Mouse (Mus musculus) stomach, embryonic 15.5 days (tissue): ENCODE results near the gene Snrnp40. TPM values are rescaled to one million over a fixed set of nuclear protein-coding genes. Genes with fewer than 3 reads are reported as not detected.

Experiments
- ATAC-seq: fragments of 200-750 bp; cut with Nextera tagmentation; 2 replicates; pipeline ENCODE4 v1.8.0; 2017; ENCODE audit warnings: low read depth, moderate number of reproducible peaks, moderate TSS enrichment; ENCODE audit not compliant: insufficient read depth, low FRiP score
- H3K27ac ChIP-seq: fragments of 300-500 bp; sonication (generic); 2 replicates; pipeline ENCODE4 v1.5.1; 2015; ENCODE audit warnings: mild to moderate bottlenecking, inconsistent platforms
- H3K27me3 ChIP-seq: fragments of 300-500 bp; sonication (generic); replicated peaks from 2 replicates; pipeline ENCODE4 v1.6.1; 2015; ENCODE audit warnings: inconsistent platforms
- H3K36me3 ChIP-seq: fragments of 300-500 bp; sonication (generic); 2 replicates; pipeline ENCODE4 v1.6.1; 2015; ENCODE audit warnings: inconsistent platforms
- H3K4me1 ChIP-seq: fragments of 300-500 bp; sonication (generic); 2 replicates; pipeline ENCODE4 v1.6.1; 2015; ENCODE audit warnings: inconsistent platforms
- H3K4me2 ChIP-seq: fragments of 300-500 bp; sonication (generic); 2 replicates; pipeline ENCODE4 v1.6.1; 2015; ENCODE audit warnings: mild to moderate bottlenecking, inconsistent platforms
- H3K4me3 ChIP-seq: fragments of 300-500 bp; sonication (generic); replicated peaks from 2 replicates; pipeline ENCODE4 v1.5.1; 2015; ENCODE audit warnings: inconsistent platforms
- H3K9ac ChIP-seq: fragments of 300-500 bp; sonication (generic); 2 replicates; pipeline ENCODE4 v1.6.1; 2015; ENCODE audit warnings: inconsistent platforms
- H3K9me3 ChIP-seq: fragments of 300-500 bp; sonication (generic); 2 replicates; pipeline ENCODE4 v1.6.1; 2016; ENCODE audit warnings: inconsistent platforms
- WGBS: fragments of 180-500 bp; shearing (Covaris S2); methylation state at CpG from one replicate; pipeline ENCODE4 v1.1.7; 2015; 5-methylcytosine and 5-hydroxymethylcytosine counted together
- polyA plus RNA-seq: library from polyadenylated mRNA; unstranded; fragments of >200 nt; fragmentation: Nextera tagmentation; extraction: Ambion mirVana; gene quantifications from 2 replicates; pipeline ENCODE4 v1.2.1, GENCODE M21; 2015

Gene Snrnp40
- polyA plus RNA-seq, 1 experiment from 2014 or later: 129 TPM

GRCm38 (mm10) chr4:130327366-130327765, 32.6 kb upstream of the Snrnp40 start:
- no peak overlapping the region for H3K27ac ChIP-seq
- H3K4me1 ChIP-seq: no peaks in the 10 kb centered on the region
- no peak overlapping the region for H3K4me2 ChIP-seq
- no peaks in the 10 kb centered on the region for H3K27me3 ChIP-seq
- H3K36me3 ChIP-seq: peaks cover 29% of the 10 kb centered on the region
- 86% methylated on average over 9 of the region's 9 CpGs for WGBS
- ATAC-seq: no peak
- H3K9me3 ChIP-seq: no peaks in the 10 kb centered on the region
- no peak overlapping the region for H3K4me3 ChIP-seq
- H3K9ac ChIP-seq: no peak overlapping the region

DNA sequence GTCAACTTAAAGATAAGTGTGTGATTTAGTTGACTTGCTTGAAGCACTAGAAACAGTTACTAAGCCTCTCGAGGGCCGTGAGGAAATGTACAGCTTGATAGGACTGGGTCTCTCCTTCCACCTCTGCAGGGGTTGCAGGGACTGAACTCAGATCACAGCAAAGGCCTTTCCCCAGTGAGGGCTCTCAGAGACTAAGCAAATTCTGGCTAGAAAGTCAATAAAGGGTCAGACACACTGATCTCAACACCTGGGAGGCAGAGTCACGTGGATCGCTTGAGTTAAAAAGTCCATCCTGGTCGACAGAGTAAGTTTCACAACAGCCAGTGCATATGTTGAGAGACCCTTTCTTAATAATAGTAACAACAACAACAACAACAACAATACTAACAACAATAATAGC, 24.1 kb upstream of the Snrnp40 start:
- H3K9me3 ChIP-seq: no peaks in the 10 kb centered on the region
- H3K4me2 ChIP-seq: no peak overlapping the region
- ATAC-seq: no peak
- peaks cover 12% of the 10 kb centered on the region; the same call in 1 of the 2 replicates for H3K36me3 ChIP-seq
- H3K4me1 ChIP-seq: no peaks in the 10 kb centered on the region
- WGBS: 75% methylated on average over 5 of the region's 5 CpGs
- H3K27me3 ChIP-seq: no peaks in the 10 kb centered on the region
- H3K27ac ChIP-seq: no peak overlapping the region
- H3K9ac ChIP-seq: no peak overlapping the region
- H3K4me3 ChIP-seq: no peak overlapping the region

DNA sequence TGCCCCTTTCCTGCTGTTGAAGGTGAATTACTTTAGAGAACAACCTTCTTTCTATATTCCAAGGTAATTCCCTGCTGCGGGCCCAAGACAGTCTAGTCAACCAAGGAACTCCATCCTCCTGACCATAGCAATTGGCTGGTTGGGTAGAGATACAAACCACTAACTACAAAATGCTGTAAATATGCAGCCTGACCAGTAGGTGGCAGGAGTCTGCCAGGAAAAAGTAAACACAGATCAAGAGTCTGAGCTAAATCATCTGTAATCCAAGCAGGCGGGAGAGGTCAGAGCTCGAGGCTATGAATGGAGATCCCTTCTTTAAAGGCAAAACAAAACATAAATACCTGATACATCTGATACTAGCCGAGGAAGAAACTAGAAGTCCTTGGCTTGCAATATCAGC, 18.2 kb upstream of the Snrnp40 start:
- WGBS: 25% methylated on average over 4 of the region's 4 CpGs

DNA sequence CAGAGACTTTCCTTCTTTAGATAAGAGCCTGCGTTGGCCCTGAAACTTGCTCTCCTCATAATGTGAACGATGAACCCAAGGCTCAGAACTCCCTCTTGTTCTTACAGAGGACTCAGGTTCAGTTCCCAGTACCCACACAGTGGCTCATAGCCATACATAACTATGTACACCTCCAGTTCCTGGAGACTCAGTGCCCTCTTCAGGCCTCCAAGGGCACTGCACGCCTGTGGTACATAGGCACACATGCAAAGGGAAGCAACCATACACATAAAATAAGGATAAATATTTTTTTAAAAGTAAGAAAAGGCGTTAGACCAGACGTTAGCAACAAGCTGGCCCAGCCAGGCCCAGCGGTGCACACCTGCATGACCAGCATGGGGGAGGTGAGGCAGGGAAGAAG, 10.3 kb upstream of the Snrnp40 start:
- Histone ChIP-seq H3K4me1 (no peaks in the 10 kb centered on the region), H3K36me3 (peaks cover 34% of the 10 kb centered on the region), H3K4me2 (no peak overlapping the region), H3K9ac (no peak overlapping the region), H3K9me3 (no peaks in the 10 kb centered on the region), H3K27ac (no peak overlapping the region), H3K27me3 (no peaks in the 10 kb centered on the region), H3K4me3 (no peak overlapping the region)
- WGBS: 95% methylated on average over 6 of the region's 6 CpGs
- ATAC-seq: no peak

More for the DNA sequence above, 18.2 kb upstream of the Snrnp40 start:
- Histone ChIP-seq H3K4me2 (no peak overlapping the region), H3K9ac (no peak overlapping the region), H3K27me3 (no peaks in the 10 kb centered on the region), H3K4me1 (0 out of 2 replicates have a peak, but pooled peaks cover 3% of the 10 kb centered on the region), H3K9me3 (no peaks in the 10 kb centered on the region), H3K27ac (no peak overlapping the region), H3K4me3 (no peak overlapping the region), H3K36me3 (peaks cover 9% of the 10 kb centered on the region; the same call in 1 of the 2 replicates)
- no peak for ATAC-seq

DNA sequence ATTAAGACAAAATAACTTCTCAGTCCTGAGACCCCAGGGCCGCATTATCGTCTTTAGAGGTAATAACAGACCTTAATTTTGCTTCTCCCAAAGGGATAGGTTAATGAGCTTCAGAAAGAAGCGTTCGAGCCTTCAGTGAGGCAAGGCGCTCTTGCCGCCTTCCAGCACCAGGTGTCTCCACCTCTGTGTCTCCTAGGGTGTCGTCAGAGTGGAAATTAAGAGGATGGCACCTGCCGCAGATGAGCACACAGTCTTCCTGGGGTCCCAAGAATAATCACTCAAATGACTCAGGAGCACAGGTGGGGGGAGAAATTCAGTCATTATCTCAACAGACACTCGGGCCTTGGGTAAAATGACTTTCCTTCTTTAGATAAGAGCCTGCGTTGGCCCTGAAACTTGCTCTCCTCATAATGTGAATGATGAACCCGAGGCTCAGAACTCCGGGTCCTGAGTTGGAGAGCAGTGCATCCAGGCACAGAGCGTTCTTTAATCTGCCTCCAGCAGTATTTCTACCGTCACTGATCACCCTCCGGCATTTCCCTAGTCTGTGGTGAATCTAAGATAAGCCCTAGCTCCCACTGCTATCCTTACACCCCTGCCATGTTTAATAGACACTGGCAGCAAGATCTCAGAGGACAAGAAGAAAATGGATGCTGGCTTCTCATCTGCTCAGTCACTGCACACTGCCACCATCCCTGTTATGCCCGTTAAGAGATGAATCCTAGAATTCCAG, 9.1 kb upstream of the Snrnp40 start:
- no peaks in the 10 kb centered on the region for H3K9me3 ChIP-seq
- 88% methylated on average over 16 of the region's 16 CpGs for WGBS
- H3K36me3 ChIP-seq: peaks cover 34% of the 10 kb centered on the region
- H3K27ac ChIP-seq: no peak overlapping the region
- no peaks in the 10 kb centered on the region for H3K4me1 ChIP-seq
- no peak overlapping the region for H3K4me3 ChIP-seq
- no peak overlapping the region for H3K4me2 ChIP-seq
- H3K27me3 ChIP-seq: no peaks in the 10 kb centered on the region
- no peak overlapping the region for H3K9ac ChIP-seq
- ATAC-seq: no peak

DNA sequence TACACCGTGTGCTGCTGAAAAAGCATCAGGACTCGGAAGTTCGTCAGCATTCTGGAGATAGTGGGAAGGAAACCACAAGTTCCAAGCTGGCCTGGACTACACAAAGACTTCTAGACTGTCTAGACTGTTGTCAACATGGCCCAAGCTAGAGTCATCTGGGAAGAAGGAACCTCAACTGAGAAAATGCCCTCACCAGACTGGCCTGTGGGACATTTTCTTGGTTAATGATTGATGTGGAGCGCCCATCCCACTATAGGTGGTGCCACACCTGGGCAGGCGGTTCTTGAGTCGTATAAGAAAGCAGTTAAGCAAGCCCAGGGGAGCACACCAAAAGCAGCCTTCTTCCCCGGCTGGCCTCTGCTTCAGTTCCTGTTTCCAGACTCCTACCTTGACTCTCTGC, 7.3 kb upstream of the Snrnp40 start:
- Histone ChIP-seq H3K27me3 (no peaks in the 10 kb centered on the region), H3K36me3 (peaks cover 34% of the 10 kb centered on the region), H3K4me3 (no peak overlapping the region), H3K4me1 (no peaks in the 10 kb centered on the region), H3K9ac (no peak overlapping the region), H3K9me3 (no peaks in the 10 kb centered on the region), H3K27ac (no peak overlapping the region), H3K4me2 (no peak overlapping the region)
- WGBS: 77% methylated on average over 7 of the region's 7 CpGs
- no peak for ATAC-seq

- 0 out of 2 replicates have a peak, but pooled peaks cover 7% of the 10 kb centered on the region for H3K36me3 ChIP-seq
- H3K9me3 ChIP-seq: no peaks in the 10 kb centered on the region
- H3K27ac ChIP-seq: no peak overlapping the region
- peaks cover 16% of the 10 kb centered on the region for H3K4me1 ChIP-seq
- ATAC-seq: no peak
- no peaks in the 10 kb centered on the region for H3K27me3 ChIP-seq
- H3K4me2 ChIP-seq: no peak overlapping the region
- no peak overlapping the region for H3K9ac ChIP-seq
- no peak overlapping the region for H3K4me3 ChIP-seq
These were observed 2.0 kb upstream of the Snrnp40 start for GRCm38 (mm10) chr4:130357946-130358345.

DNA sequence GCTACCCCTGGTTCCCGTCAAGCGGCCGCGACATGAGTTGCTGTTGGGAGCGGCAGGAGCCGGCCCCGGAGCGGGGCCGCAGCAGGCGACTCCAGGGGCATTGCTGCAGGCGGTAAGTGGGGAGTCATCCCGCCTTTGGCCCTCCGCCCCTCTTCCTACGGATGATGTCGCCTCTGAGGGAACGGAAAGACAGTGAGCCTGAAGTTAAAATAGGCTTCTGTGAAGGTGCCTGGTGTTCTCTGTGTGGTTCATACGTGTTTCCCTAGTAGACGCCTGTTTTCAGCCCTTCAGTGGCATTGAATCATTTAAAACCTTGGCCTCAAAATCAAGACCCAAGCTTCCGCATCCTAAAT, 282 bp downstream of the Snrnp40 start:
- Histone ChIP-seq H3K27me3 (no peaks in the 10 kb centered on the region), H3K4me3 (peak overlapping the region; percentile 99), H3K36me3 (peaks cover 20% of the 10 kb centered on the region), H3K4me2 (peak overlapping the region; percentile 64), H3K4me1 (peaks cover 16% of the 10 kb centered on the region), H3K9me3 (no peaks in the 10 kb centered on the region), H3K9ac (peak overlapping the region; percentile 92), H3K27ac (peak overlapping the region; percentile 73)
- under 1% methylated on average over 19 of the region's 19 CpGs for WGBS
- no peak for ATAC-seq

DNA sequence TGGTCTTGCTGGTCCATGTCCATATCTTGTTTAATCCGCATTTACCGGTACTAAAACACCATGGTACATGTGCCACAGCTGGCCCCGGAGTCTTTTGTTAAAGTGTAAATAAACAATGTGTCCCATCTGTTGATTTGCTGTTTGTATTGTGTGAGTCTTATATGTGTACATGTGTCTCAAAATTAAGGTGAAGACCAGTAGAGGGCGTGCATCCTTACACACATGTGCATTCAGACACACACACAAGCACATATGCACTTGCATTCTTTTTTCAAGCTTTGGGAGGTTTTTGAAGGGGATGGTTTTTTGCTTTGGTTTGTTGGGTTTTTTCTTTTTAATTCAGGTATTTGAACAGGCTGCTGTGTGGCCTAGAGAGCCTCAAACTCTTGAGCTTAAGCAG, 16.7 kb downstream of the Snrnp40 start:
- peaks cover 64% of the 10 kb centered on the region for H3K36me3 ChIP-seq
- WGBS: 86% methylated on average over 4 of the region's 4 CpGs
- ATAC-seq: no peak

DNA sequence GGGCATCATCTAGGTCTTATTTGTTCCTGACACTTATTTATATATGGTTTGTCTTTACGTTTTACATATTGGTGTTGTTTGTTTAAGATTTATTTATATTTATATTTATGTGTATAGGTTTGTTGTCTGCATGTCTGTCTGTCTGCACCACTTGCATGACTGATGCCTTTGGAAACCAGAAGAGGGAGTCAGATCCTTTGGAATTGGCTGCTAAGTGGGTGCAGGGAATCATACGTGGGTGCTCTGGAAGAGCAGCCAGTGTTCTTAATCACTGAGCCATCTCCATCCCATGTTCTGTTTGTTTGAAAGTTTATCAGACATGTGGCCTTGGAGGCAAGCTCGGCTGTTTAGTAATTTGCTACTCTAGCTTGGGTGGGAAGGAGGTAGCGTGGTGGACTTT, 17.6 kb downstream of the Snrnp40 start:
- H3K4me1 ChIP-seq: no peaks in the 10 kb centered on the region
- no peak overlapping the region for H3K9ac ChIP-seq
- H3K4me3 ChIP-seq: no peak overlapping the region
- H3K27me3 ChIP-seq: no peaks in the 10 kb centered on the region
- H3K27ac ChIP-seq: no peak overlapping the region
- ATAC-seq: no peak
- H3K4me2 ChIP-seq: no peak overlapping the region
- H3K9me3 ChIP-seq: no peaks in the 10 kb centered on the region
- peaks cover 66% of the 10 kb centered on the region for H3K36me3 ChIP-seq
- WGBS: 79% methylated on average over 4 of the region's 4 CpGs

More for the DNA sequence above, 16.7 kb downstream of the Snrnp40 start:
- Histone ChIP-seq H3K4me2 (no peak overlapping the region), H3K4me3 (no peak overlapping the region), H3K9me3 (no peaks in the 10 kb centered on the region), H3K27ac (no peak overlapping the region), H3K27me3 (no peaks in the 10 kb centered on the region), H3K4me1 (no peaks in the 10 kb centered on the region), H3K9ac (no peak overlapping the region)

DNA sequence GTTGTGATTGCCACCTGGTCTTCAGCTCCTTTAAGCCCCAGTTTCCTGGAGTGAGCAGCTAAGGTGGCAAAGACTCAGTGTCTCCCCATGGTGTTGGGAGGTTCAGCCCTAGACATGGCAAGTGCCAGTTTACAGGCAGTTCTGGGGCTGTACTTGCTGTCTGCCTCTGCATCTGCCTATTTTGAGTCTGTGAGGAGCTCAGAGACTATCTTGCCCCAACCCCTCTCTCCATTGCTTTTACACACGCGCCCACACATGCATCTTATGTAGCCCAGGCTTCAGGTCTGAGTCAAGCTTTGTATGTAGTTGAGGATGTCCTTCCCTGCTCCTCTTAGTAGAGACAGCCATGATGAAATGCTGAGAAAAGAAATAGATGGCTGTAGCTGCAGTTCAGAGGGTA, 19.2 kb downstream of the Snrnp40 start:
- no peak overlapping the region for H3K4me3 ChIP-seq
- no peak overlapping the region for H3K27ac ChIP-seq
- no peak overlapping the region for H3K4me2 ChIP-seq
- H3K27me3 ChIP-seq: no peaks in the 10 kb centered on the region
- WGBS: 100% methylated on average over 2 of the region's 2 CpGs
- H3K4me1 ChIP-seq: no peaks in the 10 kb centered on the region
- no peak for ATAC-seq
- H3K36me3 ChIP-seq: peaks cover 61% of the 10 kb centered on the region
- no peaks in the 10 kb centered on the region for H3K9me3 ChIP-seq
- no peak overlapping the region for H3K9ac ChIP-seq

GRCm38 (mm10) chr4:130380418-130380817, 20.5 kb downstream of the Snrnp40 start:
- Histone ChIP-seq H3K36me3 (peaks cover 63% of the 10 kb centered on the region), H3K4me3 (no peak overlapping the region), H3K4me2 (no peak overlapping the region), H3K4me1 (no peaks in the 10 kb centered on the region), H3K9me3 (no peaks in the 10 kb centered on the region), H3K27ac (no peak overlapping the region), H3K9ac (no peak overlapping the region), H3K27me3 (no peaks in the 10 kb centered on the region)
- WGBS: 89% methylated on average over 2 of the region's 2 CpGs
- ATAC-seq: no peak

DNA sequence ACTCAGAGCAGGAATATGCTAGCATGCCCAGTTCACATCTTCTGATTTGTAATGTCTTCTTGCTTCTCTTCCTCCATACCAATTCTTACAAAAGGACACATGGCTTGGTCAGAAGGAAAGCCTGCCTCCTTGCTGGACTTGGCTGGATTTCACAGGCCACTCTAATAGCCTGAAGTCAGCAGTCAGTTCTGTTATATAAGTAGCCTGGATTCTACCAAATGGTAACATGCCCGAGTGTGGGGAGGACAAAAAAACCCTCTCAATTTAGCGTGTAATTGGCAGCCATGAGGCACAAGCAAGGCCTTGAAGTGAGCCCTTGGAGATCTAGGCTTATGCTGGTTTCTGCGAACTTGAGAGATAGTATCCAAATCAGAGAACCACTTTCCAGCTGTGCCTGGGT, 27.3 kb downstream of the Snrnp40 start:
- Histone ChIP-seq H3K4me3 (no peak overlapping the region), H3K4me1 (no peaks in the 10 kb centered on the region), H3K27me3 (no peaks in the 10 kb centered on the region), H3K9ac (no peak overlapping the region), H3K36me3 (peaks cover 47% of the 10 kb centered on the region), H3K9me3 (no peaks in the 10 kb centered on the region), H3K27ac (no peak overlapping the region), H3K4me2 (no peak overlapping the region)
- WGBS: 84% methylated on average over 3 of the region's 3 CpGs
- ATAC-seq: no peak
